Mouse (Mus musculus): Measurements from ENCODE around the gene Zfp362.

Zfp362 gene

GRCm38 (mm10) chr4:128729033-128729708 lies 76.7 kb downstream of the Zfp362 start:
- no peak for DNase-seq (ENCODE audit: low read depth)

GRCm38 (mm10) chr4:128728431-128728851 lies 77.4 kb downstream of the Zfp362 start:
- DNase-seq (ENCODE audit: low read depth): peak; percentile 47

- peak; percentile 61 for DNase-seq (ENCODE audit: low read depth)
Observed at GRCm38 (mm10) chr4:128727721-128728430, 78.0 kb downstream of the Zfp362 start.

- peak; percentile 84 for DNase-seq (ENCODE audit: low read depth)
Observed at GRCm38 (mm10) chr4:128727019-128727720, 78.7 kb downstream of the Zfp362 start.

- DNase-seq (ENCODE audit: low read depth): no peak
Observed at GRCm38 (mm10) chr4:128724059-128724458, 81.8 kb downstream of the Zfp362 start.

- no peak for DNase-seq (ENCODE audit: low read depth)
Observed at GRCm38 (mm10) chr4:128723431-128723830, 82.4 kb downstream of the Zfp362 start.
